Mouse (Mus musculus): ENCODE results near the gene Zfp352. TPM values are rescaled to one million over a fixed set of nuclear protein-coding genes. Genes with fewer than 3 reads are reported as not detected.
"Not testable (repeated sequence)": the region's sequence is repeated elsewhere in the genome, so short reads cannot be mapped to it uniquely, and the experiment has no call there.

Zfp352 gene
- polyA plus RNA-seq (2015; fragmentation: Nextera tagmentation; extraction: Ambion mirVana), result not detected in 2 replicates

- no peaks in the 10 kb centered on the region for H3K36me3 ChIP-seq (ENCODE audit: control insufficient read depth, insufficient read depth, low read length)
- H3K27me3 ChIP-seq (ENCODE audit: control insufficient read depth, insufficient read depth, low read depth, low read length), result no peaks in the 10 kb centered on the region
- H3K9me3 ChIP-seq (ENCODE audit: control insufficient read depth, low read length), result no peaks in the 10 kb centered on the region
- WGBS, result 92% methylated on average over 2 of the region's 2 CpGs
- H3K9ac ChIP-seq (ENCODE audit: low read length), result no peak within 1 kb of the TSS
- no peak within 1 kb of the TSS for H3K4me2 ChIP-seq (ENCODE audit: low read depth, low read length)
- no peak within 1 kb of the TSS for H3K27ac ChIP-seq (ENCODE audit: low read length)
- H3K4me3 ChIP-seq (ENCODE audit: low read length), result no peak within 1 kb of the TSS
- no peaks in the 10 kb centered on the region for H3K4me1 ChIP-seq (replicated peaks; ENCODE audit: control insufficient read depth, insufficient read depth, low read length)
- no peak for ATAC-seq (ENCODE audit: low read depth)
Measured at GRCm38 (mm10) chr4:90218520-90218919, at the start of gene Zfp352. TSS of gene Zfp352 (plus strand) at chr4:90218820.

GRCm38 (mm10) chr4:90170890-90171483, 47.6 kb upstream of the Zfp352 start:
- no peak overlapping the region for H3K4me3 ChIP-seq (ENCODE audit: low read length)
- 74% methylated on average over 3 of the region's 3 CpGs for WGBS
- no peaks in the 10 kb centered on the region for H3K4me1 ChIP-seq (replicated peaks; ENCODE audit: control insufficient read depth, insufficient read depth, low read length)
- H3K36me3 ChIP-seq (ENCODE audit: control insufficient read depth, insufficient read depth, low read length), result no peaks in the 10 kb centered on the region
- no peaks in the 10 kb centered on the region for H3K27me3 ChIP-seq (ENCODE audit: control insufficient read depth, insufficient read depth, low read depth, low read length)
- no peaks in the 10 kb centered on the region for H3K9me3 ChIP-seq (ENCODE audit: control insufficient read depth, low read length)
- H3K9ac ChIP-seq (ENCODE audit: low read length), result no peak overlapping the region
- no peak for ATAC-seq (ENCODE audit: low read depth)
- H3K4me2 ChIP-seq (ENCODE audit: low read depth, low read length), result no peak overlapping the region
- H3K27ac ChIP-seq (ENCODE audit: low read length), result no peak overlapping the region

- 64% methylated on average over 1 of the region's 1 CpGs for WGBS
- ATAC-seq (ENCODE audit: low read depth), result no peak
Measured at GRCm38 (mm10) chr4:90174036-90174435, 44.6 kb upstream of the Zfp352 start.

GRCm38 (mm10) chr4:90203421-90203820, 15.2 kb upstream of the Zfp352 start:
- no peak overlapping the region for H3K4me2 ChIP-seq (ENCODE audit: low read depth, low read length)
- no peak overlapping the region for H3K4me3 ChIP-seq (ENCODE audit: low read length)
- 78% methylated on average over 5 of the region's 5 CpGs for WGBS
- no peaks in the 10 kb centered on the region for H3K36me3 ChIP-seq (ENCODE audit: control insufficient read depth, insufficient read depth, low read length)
- H3K27ac ChIP-seq (ENCODE audit: low read length), result no peak overlapping the region
- no peak for ATAC-seq (ENCODE audit: low read depth)
- no peaks in the 10 kb centered on the region for H3K9me3 ChIP-seq (ENCODE audit: control insufficient read depth, low read length)
- H3K9ac ChIP-seq (ENCODE audit: low read length), result no peak overlapping the region
- H3K4me1 ChIP-seq (replicated peaks; ENCODE audit: control insufficient read depth, insufficient read depth, low read length), result no peaks in the 10 kb centered on the region
- no peaks in the 10 kb centered on the region for H3K27me3 ChIP-seq (ENCODE audit: control insufficient read depth, insufficient read depth, low read depth, low read length)

More at GRCm38 (mm10) chr4:90174036-90174435, 44.6 kb upstream of the Zfp352 start:
- Histone ChIP-seq H3K36me3 (ENCODE audit: control insufficient read depth, insufficient read depth, low read length) (no peaks in the 10 kb centered on the region), H3K4me1 (replicated peaks; ENCODE audit: control insufficient read depth, insufficient read depth, low read length) (no peaks in the 10 kb centered on the region), H3K27ac (ENCODE audit: low read length) (no peak overlapping the region), H3K4me3 (ENCODE audit: low read length) (no peak overlapping the region), H3K9me3 (ENCODE audit: control insufficient read depth, low read length) (no peaks in the 10 kb centered on the region), H3K4me2 (ENCODE audit: low read depth, low read length) (no peak overlapping the region), H3K27me3 (ENCODE audit: control insufficient read depth, insufficient read depth, low read depth, low read length) (no peaks in the 10 kb centered on the region), H3K9ac (ENCODE audit: low read length) (no peak overlapping the region)

- Histone ChIP-seq H3K36me3 (ENCODE audit: control insufficient read depth, insufficient read depth, low read length) (no peaks in the 10 kb centered on the region), H3K9ac (ENCODE audit: low read length) (no peak overlapping the region), H3K9me3 (ENCODE audit: control insufficient read depth, low read length) (no peaks in the 10 kb centered on the region), H3K4me3 (ENCODE audit: low read length) (no peak overlapping the region), H3K27me3 (ENCODE audit: control insufficient read depth, insufficient read depth, low read depth, low read length) (no peaks in the 10 kb centered on the region), H3K4me1 (replicated peaks; ENCODE audit: control insufficient read depth, insufficient read depth, low read length) (no peaks in the 10 kb centered on the region), H3K27ac (ENCODE audit: low read length) (no peak overlapping the region), H3K4me2 (ENCODE audit: low read depth, low read length) (no peak overlapping the region)
- ATAC-seq (ENCODE audit: low read depth), result no peak
- 48% methylated on average over 1 of the region's 1 CpGs for WGBS
Measured at GRCm38 (mm10) chr4:90211475-90211874, 7.1 kb upstream of the Zfp352 start.

GRCm38 (mm10) chr4:90212076-90212475, 6.5 kb upstream of the Zfp352 start:
- 73% methylated on average over 3 of the region's 3 CpGs for WGBS

GRCm38 (mm10) chr4:90235646-90236045, 17.0 kb downstream of the Zfp352 start:
- H3K27ac ChIP-seq (ENCODE audit: low read length); H3K4me3 ChIP-seq (ENCODE audit: low read length); H3K4me1 ChIP-seq (replicated peaks; ENCODE audit: control insufficient read depth, insufficient read depth, low read length); H3K9ac ChIP-seq (ENCODE audit: low read length); H3K4me2 ChIP-seq (ENCODE audit: low read depth, low read length); H3K27me3 ChIP-seq (ENCODE audit: control insufficient read depth, insufficient read depth, low read depth, low read length); ATAC-seq (ENCODE audit: low read depth); H3K36me3 ChIP-seq (ENCODE audit: control insufficient read depth, insufficient read depth, low read length); H3K9me3 ChIP-seq (ENCODE audit: control insufficient read depth, low read length): not testable (repeated sequence)
- 85% methylated on average over 5 of the region's 5 CpGs for WGBS

More at GRCm38 (mm10) chr4:90212076-90212475, 6.5 kb upstream of the Zfp352 start:
- Histone ChIP-seq H3K36me3 (ENCODE audit: control insufficient read depth, insufficient read depth, low read length) (no peaks in the 10 kb centered on the region), H3K4me1 (replicated peaks; ENCODE audit: control insufficient read depth, insufficient read depth, low read length) (no peaks in the 10 kb centered on the region), H3K9me3 (ENCODE audit: control insufficient read depth, low read length) (no peaks in the 10 kb centered on the region), H3K4me2 (ENCODE audit: low read depth, low read length) (no peak overlapping the region), H3K27ac (ENCODE audit: low read length) (no peak overlapping the region), H3K9ac (ENCODE audit: low read length) (no peak overlapping the region), H3K27me3 (ENCODE audit: control insufficient read depth, insufficient read depth, low read depth, low read length) (no peaks in the 10 kb centered on the region), H3K4me3 (ENCODE audit: low read length) (no peak overlapping the region)
- no peak for ATAC-seq (ENCODE audit: low read depth)

GRCm38 (mm10) chr4:90269781-90270180, 51.2 kb downstream of the Zfp352 start:
- Histone ChIP-seq H3K4me2 (ENCODE audit: low read depth, low read length) (no peak overlapping the region), H3K4me1 (replicated peaks; ENCODE audit: control insufficient read depth, insufficient read depth, low read length) (no peaks in the 10 kb centered on the region), H3K9ac (ENCODE audit: low read length) (no peak overlapping the region), H3K36me3 (ENCODE audit: control insufficient read depth, insufficient read depth, low read length) (no peaks in the 10 kb centered on the region), H3K9me3 (ENCODE audit: control insufficient read depth, low read length) (no peaks in the 10 kb centered on the region; the same call in none of the 2 replicates), H3K27ac (ENCODE audit: low read length) (no peak overlapping the region), H3K4me3 (ENCODE audit: low read length) (no peak overlapping the region), H3K27me3 (ENCODE audit: control insufficient read depth, insufficient read depth, low read depth, low read length) (no peaks in the 10 kb centered on the region)
- no peak for ATAC-seq (ENCODE audit: low read depth)

Data from lung, embryonic 16.5 days (tissue).